Mouse (Mus musculus): ENCODE measurements around the gene Rasa4. TPM values are rescaled to one million over a fixed set of nuclear protein-coding genes. Genes with fewer than 3 reads are reported as not detected.

Gene Rasa4
- total and polyA plus RNA-seq, 3 experiments: 1.4 to 2.5 TPM; not detected in 1

DNA sequence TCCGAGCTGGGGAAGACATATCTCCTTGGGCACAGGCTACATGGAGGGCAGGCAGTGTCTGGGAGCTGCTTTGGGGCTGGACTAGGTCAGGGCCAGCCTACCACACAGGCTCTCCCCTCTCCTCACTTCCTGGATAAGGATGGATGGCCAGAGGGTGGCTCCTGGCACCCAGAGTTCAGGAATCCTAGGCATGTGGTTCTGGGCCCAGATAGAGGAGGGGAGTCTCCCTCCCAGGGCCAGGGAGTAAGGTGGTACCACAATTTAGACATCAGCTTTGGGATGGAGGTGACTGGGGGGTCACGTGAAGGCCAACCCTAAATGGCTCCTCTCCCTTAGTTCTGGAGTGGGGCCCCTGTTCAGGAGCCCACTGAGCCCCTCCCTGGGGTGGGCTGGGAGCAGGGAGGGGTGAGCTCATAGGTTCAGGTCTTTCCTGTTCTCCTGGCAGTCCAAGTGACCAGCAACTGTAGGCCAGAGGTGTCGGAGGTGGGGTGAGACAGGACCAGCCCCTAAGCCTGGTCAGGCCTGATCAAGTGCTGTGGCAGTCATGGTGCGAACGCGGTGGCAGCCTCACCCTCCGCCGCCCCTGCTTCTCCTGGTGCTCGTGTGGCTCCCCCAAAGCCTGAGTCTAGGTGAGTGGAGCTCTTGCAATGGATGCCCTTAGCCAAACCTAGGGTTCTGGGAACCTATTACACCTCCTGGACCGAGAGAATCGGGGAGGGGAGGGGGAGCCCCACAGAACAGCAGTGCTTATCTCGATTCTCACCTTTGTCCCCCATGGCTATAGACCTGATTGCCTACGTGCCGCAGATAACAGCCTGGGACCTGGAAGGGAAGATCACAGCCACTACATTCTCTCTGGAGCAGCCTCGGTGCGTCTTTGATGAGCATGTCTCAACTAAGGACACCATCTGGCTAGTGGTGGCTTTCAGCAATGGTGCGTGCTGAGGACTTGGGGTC, 45.2 kb upstream of the Rasa4 start, which contains the start of gene Upk3b:
TSS of gene Upk3b (plus strand) at position 239 of the 957 bp plus-strand sequence.
- Histone ChIP-seq H3K27me3 (ENCODE audit: control insufficient read depth in 1 of 2, insufficient read depth in 2 of 2, low read length in 2 of 2) (no peaks in the 10 kb centered on the region), H3K36me3 (ENCODE audit: control insufficient read depth in 1 of 2, insufficient read depth in 2 of 2, low read length in 2 of 2) (no peaks in the 10 kb centered on the region), H3K9me3 (replicated peaks; ENCODE audit: insufficient read depth, low read length) (no peaks in the 10 kb centered on the region), H3K4me1 (ENCODE audit: control insufficient read depth in 1 of 2, insufficient read depth in 2 of 2, low read length in 2 of 2) (peaks cover 0 to 3% of the 10 kb centered on the region in 2 experiments; a peak in 2 of 4 replicates), H3K9ac (ENCODE audit: control insufficient read depth, low read depth, low read length, poor library complexity, severe bottlenecking) (no peak within 1 kb of the TSS), H3K4me3 (ENCODE audit: control insufficient read depth in 1 of 2, insufficient read depth in 1 of 2, low read depth in 2 of 2, low read length in 2 of 2) (no peak within 1 kb of the TSS), H3K79me2 (ENCODE audit: control insufficient read depth, insufficient read depth, low read length, poor library complexity) (no peaks in the 10 kb centered on the region), H3K27ac (ENCODE audit: control insufficient read depth, low read depth, low read length) (no peak within 1 kb of the TSS)
- TF ChIP-seq SMC3 (IDR thresholded peaks at IDR 0.05; ENCODE audit: low read depth, low read length) (no peak), JUND (IDR thresholded peaks at IDR 0.05; ENCODE audit: low read depth, low read length) (no peak)
- no peak for DNase-seq (ENCODE audit: low read depth, low spot score)

DNA sequence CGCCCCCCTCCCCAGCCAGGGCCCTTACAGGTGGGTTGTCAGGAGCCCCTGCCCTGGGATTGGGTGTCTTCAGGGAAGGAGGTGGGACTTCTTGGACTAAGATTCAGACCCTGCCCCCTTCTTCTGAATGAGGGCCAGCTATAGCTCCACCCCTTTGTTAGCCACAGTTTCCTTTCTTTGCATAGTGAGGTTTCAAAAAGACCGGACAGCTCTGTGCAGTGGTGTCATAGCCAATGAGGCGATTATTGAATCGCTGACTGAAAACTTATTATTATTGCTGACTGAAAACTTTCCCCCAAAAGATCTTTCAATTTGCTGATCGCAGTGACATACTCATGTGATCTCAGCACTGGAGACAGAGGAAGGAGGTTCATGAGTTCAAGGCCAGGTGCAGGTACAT, 43.5 kb upstream of the Rasa4 start:
- Histone ChIP-seq H3K36me3 (ENCODE audit: control insufficient read depth in 1 of 2, insufficient read depth in 2 of 2, low read length in 2 of 2) (no peaks in the 10 kb centered on the region), H3K27me3 (ENCODE audit: control insufficient read depth in 1 of 2, insufficient read depth in 2 of 2, low read length in 2 of 2) (no peaks in the 10 kb centered on the region), H3K27ac (ENCODE audit: control insufficient read depth, low read depth, low read length) (no peak overlapping the region), H3K9ac (ENCODE audit: control insufficient read depth, low read depth, low read length, poor library complexity, severe bottlenecking) (no peak overlapping the region), H3K79me2 (ENCODE audit: control insufficient read depth, insufficient read depth, low read length, poor library complexity) (no peaks in the 10 kb centered on the region), H3K4me1 (ENCODE audit: control insufficient read depth in 1 of 2, insufficient read depth in 2 of 2, low read length in 2 of 2) (peaks cover 0 to 3% of the 10 kb centered on the region in 2 experiments; a peak in 2 of 4 replicates), H3K9me3 (replicated peaks; ENCODE audit: insufficient read depth, low read length) (no peaks in the 10 kb centered on the region), H3K4me3 (ENCODE audit: control insufficient read depth in 1 of 2, insufficient read depth in 1 of 2, low read depth in 2 of 2, low read length in 2 of 2) (no peak overlapping the region)
- no peak for DNase-seq (ENCODE audit: low read depth, low spot score)
- no peak for TF ChIP-seq SMC3 (IDR thresholded peaks at IDR 0.05; ENCODE audit: low read depth, low read length)
- TF ChIP-seq CHD2 (IDR thresholded peaks at IDR 0.05; ENCODE audit: low read length): no peak

DNA sequence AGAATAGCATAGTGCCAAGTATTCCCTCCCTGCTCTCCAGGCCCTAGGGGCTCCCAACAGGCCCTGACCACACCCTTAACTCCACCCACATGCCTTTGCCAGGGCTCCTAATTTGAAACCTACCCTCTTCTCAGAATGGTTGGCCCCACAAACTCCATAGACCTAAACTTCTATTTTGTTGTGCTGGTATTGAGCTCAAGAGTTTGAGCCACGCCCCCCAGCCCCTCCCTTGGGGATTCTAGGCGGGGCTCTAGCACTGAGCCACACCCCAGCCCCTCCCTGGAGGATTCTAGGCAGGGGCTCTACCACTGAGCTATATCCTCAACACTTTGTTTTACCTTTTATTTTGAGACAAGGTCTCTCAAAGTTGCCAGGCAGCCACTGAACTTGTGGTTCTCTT, 42.5 kb upstream of the Rasa4 start:
- H3K27me3 ChIP-seq (ENCODE audit: control insufficient read depth in 1 of 2, insufficient read depth in 2 of 2, low read length in 2 of 2): no peaks in the 10 kb centered on the region
- H3K4me3 ChIP-seq (ENCODE audit: control insufficient read depth in 1 of 2, insufficient read depth in 1 of 2, low read depth in 2 of 2, low read length in 2 of 2): no peak overlapping the region
- peak; percentile 39 for DNase-seq (ENCODE audit: low read depth, low spot score)
- no peak overlapping the region for H3K9ac ChIP-seq (ENCODE audit: control insufficient read depth, low read depth, low read length, poor library complexity, severe bottlenecking)
- no peaks in the 10 kb centered on the region for H3K9me3 ChIP-seq (replicated peaks; ENCODE audit: insufficient read depth, low read length)
- TF ChIP-seq MEF2A (IDR thresholded peaks at IDR 0.05; ENCODE audit: extremely low read depth, insufficient replicate concordance, low read depth, low read length, poor library complexity, severe bottlenecking) (no peak), MAZ (IDR thresholded peaks at IDR 0.05; ENCODE audit: low read depth, low read length) (no peak), POLR2A (IDR thresholded peaks at IDR 0.05; ENCODE audit: control insufficient read depth in 1 of 2, insufficient read depth in 1 of 2, low read depth in 1 of 2, low read length in 2 of 2, poor library complexity in 1 of 2) (no peak), ZC3H11A (IDR thresholded peaks at IDR 0.05; ENCODE audit: low read depth, low read length) (no peak), CHD1 (IDR thresholded peaks at IDR 0.05; ENCODE audit: low read depth, low read length) (no peak), POLR2AphosphoS5 (IDR thresholded peaks at IDR 0.05; ENCODE audit: borderline replicate concordance, low read depth, low read length) (no peak), ZKSCAN1 (IDR thresholded peaks at IDR 0.05; ENCODE audit: low read depth, low read length) (no peak), HCFC1 (IDR thresholded peaks at IDR 0.05; ENCODE audit: low read depth, low read length) (no peak), JUND (IDR thresholded peaks at IDR 0.05; ENCODE audit: low read depth, low read length) (no peak), TCF12 (IDR thresholded peaks at IDR 0.05; ENCODE audit: low read depth, low read length) (no peak), ETS1 (IDR thresholded peaks at IDR 0.05; ENCODE audit: low read depth, low read length) (no peak), BHLHE40 (IDR thresholded peaks at IDR 0.05; ENCODE audit: borderline replicate concordance, low read depth, low read length) (no peak)
- no peaks in the 10 kb centered on the region for H3K36me3 ChIP-seq (ENCODE audit: control insufficient read depth in 1 of 2, insufficient read depth in 2 of 2, low read length in 2 of 2)
- H3K27ac ChIP-seq (ENCODE audit: control insufficient read depth, low read depth, low read length): no peak overlapping the region
- H3K79me2 ChIP-seq (ENCODE audit: control insufficient read depth, insufficient read depth, low read length, poor library complexity): no peaks in the 10 kb centered on the region
- H3K4me1 ChIP-seq (ENCODE audit: control insufficient read depth in 1 of 2, insufficient read depth in 2 of 2, low read length in 2 of 2): peaks cover 0 to 3% of the 10 kb centered on the region in 2 experiments; a peak in 3 of 4 replicates
